In the genomic region with DNA sequence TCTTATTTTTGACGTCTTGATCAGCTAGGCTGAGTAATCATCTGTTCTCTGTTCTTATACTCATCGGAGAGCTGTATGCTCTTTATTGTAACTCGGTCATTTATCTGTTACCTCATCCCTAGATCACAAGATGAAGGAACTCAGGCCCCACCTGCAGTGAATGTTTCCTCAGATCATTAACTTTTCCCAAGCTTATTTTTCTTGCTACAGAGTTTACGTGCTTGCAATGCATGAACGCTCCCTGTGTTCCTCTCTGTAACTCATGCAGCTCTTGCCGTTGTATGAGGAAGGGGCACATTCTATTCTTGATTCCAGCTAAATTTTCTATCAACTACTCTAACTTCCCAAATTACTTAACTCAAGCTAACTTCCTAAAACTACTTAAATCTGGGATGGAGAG, we compare ENCODE assay signal across 8 mouse cellular contexts.
DNase-seq lines count a peak whose midpoint lies in the region; ATAC-seq and TF ChIP-seq lines count a peak whose summit lies in the region.
"Not testable (repeated sequence)": the region's sequence is repeated elsewhere in the genome, so short reads cannot be mapped to it uniquely, and the experiment has no call there.

No protein-coding gene starts in this region.

- not testable (repeated sequence) for H3K27me3 ChIP-seq in Patski; embryonic facial prominence, embryonic 10.5 days (replicated peaks; ENCODE audit: low read depth, poor library complexity, severe bottlenecking); kidney, embryonic 14.5 days (ENCODE audit: control insufficient read depth, insufficient read depth, low read length); kidney, embryonic 15.5 days; kidney, embryonic 16.5 days (ENCODE audit: insufficient read depth, low read length); kidney, postnatal 0 days (ENCODE audit: insufficient read depth, low read length)

- not testable (repeated sequence) for H3K4me1 ChIP-seq in embryonic facial prominence, embryonic 10.5 days; kidney, embryonic 14.5 days (ENCODE audit: control insufficient read depth, insufficient read depth, low read length); kidney, embryonic 15.5 days; kidney, embryonic 16.5 days (ENCODE audit: insufficient read depth, low read length); kidney, postnatal 0 days (replicated peaks; ENCODE audit: insufficient read depth, low read length)

- TF ChIP-seq CTCF in Patski (IDR thresholded peaks at IDR 0.05); kidney, postnatal 0 days (IDR thresholded peaks at IDR 0.05; ENCODE audit: low read depth): not testable (repeated sequence)

- 88% methylated on average over 6 of the region's 6 CpGs for whole genome bisulfite sequencing in embryonic facial prominence, embryonic 10.5 days
- 73% methylated on average over 5 of the region's 6 CpGs for WGBS in kidney, embryonic 14.5 days
- WGBS in kidney, embryonic 15.5 days = 71% methylated on average over 5 of the region's 6 CpGs
- WGBS in kidney, embryonic 16.5 days = 74% methylated on average over 5 of the region's 6 CpGs
- 78% methylated on average over 5 of the region's 6 CpGs for WGBS in kidney, postnatal 0 days

- in situ Hi-C loops in Patski (cut with MboI; ENCODE audit: low pct_unique_long_range_greater_than_20kb) = not testable (repeated sequence)

- CTCF ChIA-PET in Patski (lab: Charles Lee) = not testable (repeated sequence)

- peaks cover 46% of the 10 kb centered on the region for H3K9me3 ChIP-seq in embryonic facial prominence, embryonic 10.5 days
- not testable (repeated sequence) for H3K9me3 ChIP-seq in kidney, embryonic 14.5 days (ENCODE audit: control insufficient read depth, low read length); kidney, postnatal 0 days (replicated peaks; ENCODE audit: low read length)
- H3K9me3 ChIP-seq in kidney, embryonic 15.5 days (replicated peaks) = peaks cover 26% of the 10 kb centered on the region
- peaks cover 21% of the 10 kb centered on the region for H3K9me3 ChIP-seq in kidney, embryonic 16.5 days (ENCODE audit: low read length)

- H3K4me2 ChIP-seq in kidney, embryonic 14.5 days (replicated peaks; ENCODE audit: low read depth, low read length); kidney, embryonic 15.5 days; kidney, embryonic 16.5 days (replicated peaks; ENCODE audit: low read depth, low read length); kidney, postnatal 0 days (ENCODE audit: low read length): not testable (repeated sequence)

- H3K36me3 ChIP-seq in embryonic facial prominence, embryonic 10.5 days (replicated peaks); kidney, embryonic 14.5 days (ENCODE audit: control insufficient read depth, insufficient read depth, low read length); kidney, embryonic 15.5 days; kidney, embryonic 16.5 days (ENCODE audit: insufficient read depth, low read length); kidney, postnatal 0 days (ENCODE audit: insufficient read depth, low read length): not testable (repeated sequence)

- DNase-seq in Patski (ENCODE audit: low read depth, low spot score) = not testable (repeated sequence)
- DNase-seq in embryonic facial prominence, embryonic 10.5 days (ENCODE audit: low spot score) = peak; percentile 1
- peak; percentile 41 for DNase-seq in heart, adult 11 months
- peak; percentile 50 for DNase-seq in kidney, postnatal 0 days (ENCODE audit: low spot score)
- DNase-seq in yolk sac, embryonic 10.5 days (ENCODE audit: low spot score) = peak; percentile 0

- H3K9ac ChIP-seq in kidney, embryonic 14.5 days (ENCODE audit: low read depth, low read length); kidney, embryonic 15.5 days; kidney, embryonic 16.5 days (replicated peaks; ENCODE audit: low read length); kidney, postnatal 0 days (ENCODE audit: low read depth, low read length): not testable (repeated sequence)

- H3K27ac ChIP-seq in embryonic facial prominence, embryonic 10.5 days (replicated peaks); kidney, embryonic 14.5 days (ENCODE audit: low read depth, low read length); kidney, embryonic 15.5 days; kidney, embryonic 16.5 days (ENCODE audit: low read length); kidney, postnatal 0 days: not testable (repeated sequence)

- not testable (repeated sequence) for H3K4me3 ChIP-seq in embryonic facial prominence, embryonic 10.5 days; kidney, embryonic 14.5 days (ENCODE audit: low read length); kidney, embryonic 15.5 days (replicated peaks); kidney, embryonic 16.5 days (ENCODE audit: low read length); kidney, postnatal 0 days (replicated peaks; ENCODE audit: low read depth, low read length)

- ATAC-seq in Patski = peak; percentile 68
- peak; percentile 83 for ATAC-seq in kidney, embryonic 14.5 days (ENCODE audit: low FRiP score, low TSS enrichment)
- peak; percentile 81 for ATAC-seq in kidney, embryonic 15.5 days (replicated peaks; ENCODE audit: low FRiP score)
- ATAC-seq in kidney, embryonic 16.5 days (ENCODE audit: low FRiP score, low TSS enrichment) = peak; percentile 77
- peak; percentile 70 for ATAC-seq in kidney, postnatal 0 days (replicated peaks; ENCODE audit: low FRiP score, low read depth)

- POLR2A ChIA-PET in Patski (lab: Charles Lee) = not testable (repeated sequence)
